Mouse (Mus musculus) spleen, adult 2 months (tissue): ENCODE results near the gene Cryga.

Source experiments
- CTCF ChIP-seq: fragments of 200-500 bp; IDR thresholded peaks from 2 replicates; pipeline ENCODE4 v1.5.1; 2011; ENCODE audit warnings: mild to moderate bottlenecking, inconsistent platforms; ENCODE audit not compliant: insufficient read depth, insufficient read length, insufficient replicate concordance; ENCODE audit errors: extremely low read depth
- POLR2A ChIP-seq: fragments of 200-500 bp; IDR thresholded peaks from 2 replicates; pipeline ENCODE4 v1.6.1; 2011; ENCODE audit warnings: low read depth, low read length, inconsistent platforms

DNA sequence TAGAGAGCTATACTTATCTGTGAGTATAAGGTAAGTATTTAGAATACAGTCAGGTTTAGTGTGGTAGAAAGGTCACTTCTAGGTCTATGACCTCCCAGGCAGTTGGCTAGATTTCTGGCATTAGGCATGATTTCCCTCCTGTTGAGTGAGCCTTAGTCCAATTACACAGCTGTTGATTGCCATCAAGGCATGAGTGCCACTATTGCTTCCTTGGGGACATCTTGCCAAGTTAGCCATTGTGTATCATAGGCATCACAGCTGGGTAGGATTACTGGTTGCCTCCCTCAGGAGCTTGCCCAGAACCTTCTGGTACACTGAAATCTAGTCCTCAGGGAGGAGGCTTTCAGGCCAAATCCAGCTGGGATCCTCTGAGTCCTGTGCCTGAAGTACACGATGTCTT is 29.7 kb upstream of the Cryga start:
- TF ChIP-seq CTCF (no peak), POLR2A (no peak)
